Mouse (Mus musculus): ENCODE results near the gene Specc1l. TPM values are rescaled to one million over a fixed set of nuclear protein-coding genes. Genes with fewer than 3 reads are reported as not detected.

Specc1l gene
- polyA plus RNA-seq, 1 experiment from 2014 or later: 48.2 TPM

GRCm38 (mm10) chr10:75182151-75182774, 29.6 kb upstream of the Specc1l start:
- Histone ChIP-seq H3K9me3 (ENCODE audit: control insufficient read depth, low read length) (no peaks in the 10 kb centered on the region), H3K36me3 (ENCODE audit: control insufficient read depth, insufficient read depth, low read length) (peaks cover 24% of the 10 kb centered on the region), H3K9ac (ENCODE audit: low read length) (no peak overlapping the region), H3K4me3 (ENCODE audit: low read length) (no peak overlapping the region), H3K4me1 (replicated peaks; ENCODE audit: control insufficient read depth, insufficient read depth, low read length) (peaks cover 18% of the 10 kb centered on the region), H3K27me3 (ENCODE audit: control insufficient read depth, insufficient read depth, low read depth, low read length) (no peaks in the 10 kb centered on the region), H3K27ac (ENCODE audit: low read length) (0 out of 2 replicates have a peak overlapping the region, but pooled peaks have one; percentile 27), H3K4me2 (ENCODE audit: low read depth, low read length) (no peak overlapping the region)
- 22% methylated on average over 14 of the region's 14 CpGs for WGBS
- ATAC-seq (ENCODE audit: low read depth): peak; percentile 39

- H3K4me2 ChIP-seq (ENCODE audit: low read depth, low read length): no peak overlapping the region
- peaks cover 10% of the 10 kb centered on the region; the same call in 1 of the 2 replicates for H3K36me3 ChIP-seq (ENCODE audit: control insufficient read depth, insufficient read depth, low read length)
- H3K4me3 ChIP-seq (ENCODE audit: low read length): no peak overlapping the region
- H3K9ac ChIP-seq (ENCODE audit: low read length): no peak overlapping the region
- ATAC-seq (ENCODE audit: low read depth): no peak
- no peaks in the 10 kb centered on the region for H3K27me3 ChIP-seq (ENCODE audit: control insufficient read depth, insufficient read depth, low read depth, low read length)
- H3K27ac ChIP-seq (ENCODE audit: low read length): no peak overlapping the region
- peaks cover 20% of the 10 kb centered on the region for H3K4me1 ChIP-seq (replicated peaks; ENCODE audit: control insufficient read depth, insufficient read depth, low read length)
- H3K9me3 ChIP-seq (ENCODE audit: control insufficient read depth, low read length): no peaks in the 10 kb centered on the region
- WGBS: 84% methylated on average over 9 of the region's 9 CpGs
Measured at GRCm38 (mm10) chr10:75184826-75185225, 27.0 kb upstream of the Specc1l start.

GRCm38 (mm10) chr10:75186551-75186950, 25.3 kb upstream of the Specc1l start:
- H3K9me3 ChIP-seq (ENCODE audit: control insufficient read depth, low read length): no peaks in the 10 kb centered on the region

GRCm38 (mm10) chr10:75187366-75188056, 24.4 kb upstream of the Specc1l start:
- no peak overlapping the region for H3K4me2 ChIP-seq (ENCODE audit: low read depth, low read length)
- peak; percentile 88 for ATAC-seq (ENCODE audit: low read depth)
- H3K27me3 ChIP-seq (ENCODE audit: control insufficient read depth, insufficient read depth, low read depth, low read length): no peaks in the 10 kb centered on the region
- peaks cover 17% of the 10 kb centered on the region for H3K4me1 ChIP-seq (replicated peaks; ENCODE audit: control insufficient read depth, insufficient read depth, low read length)
- no peak overlapping the region for H3K4me3 ChIP-seq (ENCODE audit: low read length)
- H3K36me3 ChIP-seq (ENCODE audit: control insufficient read depth, insufficient read depth, low read length): peaks cover 2% of the 10 kb centered on the region; the same call in 1 of the 2 replicates
- 33% methylated on average over 8 of the region's 8 CpGs for WGBS
- H3K9me3 ChIP-seq (ENCODE audit: control insufficient read depth, low read length): no peaks in the 10 kb centered on the region
- peak overlapping the region; percentile 90 for H3K27ac ChIP-seq (ENCODE audit: low read length)
- H3K9ac ChIP-seq (ENCODE audit: low read length): no peak overlapping the region

More at GRCm38 (mm10) chr10:75186551-75186950, 25.3 kb upstream of the Specc1l start:
- Histone ChIP-seq H3K9ac (ENCODE audit: low read length) (no peak overlapping the region), H3K4me3 (ENCODE audit: low read length) (no peak overlapping the region), H3K36me3 (ENCODE audit: control insufficient read depth, insufficient read depth, low read length) (peaks cover 4% of the 10 kb centered on the region; the same call in 1 of the 2 replicates), H3K4me2 (ENCODE audit: low read depth, low read length) (peak overlapping the region; percentile 15; the same call in 1 of the 2 replicates), H3K27me3 (ENCODE audit: control insufficient read depth, insufficient read depth, low read depth, low read length) (no peaks in the 10 kb centered on the region), H3K4me1 (replicated peaks; ENCODE audit: control insufficient read depth, insufficient read depth, low read length) (peaks cover 20% of the 10 kb centered on the region), H3K27ac (ENCODE audit: low read length) (peak overlapping the region; percentile 90)
- WGBS: 16% methylated on average over 6 of the region's 6 CpGs
- peak; percentile 59 for ATAC-seq (ENCODE audit: low read depth)

- H3K36me3 ChIP-seq (ENCODE audit: control insufficient read depth, insufficient read depth, low read length): no peaks in the 10 kb centered on the region
- no peak overlapping the region for H3K4me2 ChIP-seq (ENCODE audit: low read depth, low read length)
- no peak overlapping the region for H3K27ac ChIP-seq (ENCODE audit: low read length)
- H3K27me3 ChIP-seq (ENCODE audit: control insufficient read depth, insufficient read depth, low read depth, low read length): no peaks in the 10 kb centered on the region
- peaks cover 5% of the 10 kb centered on the region; the same call in 1 of the 2 replicates for H3K9me3 ChIP-seq (ENCODE audit: control insufficient read depth, low read length)
- WGBS: 49% methylated on average over 7 of the region's 7 CpGs
- H3K4me1 ChIP-seq (replicated peaks; ENCODE audit: control insufficient read depth, insufficient read depth, low read length): peaks cover 8% of the 10 kb centered on the region
- no peak overlapping the region for H3K9ac ChIP-seq (ENCODE audit: low read length)
- H3K4me3 ChIP-seq (ENCODE audit: low read length): no peak overlapping the region
- ATAC-seq (ENCODE audit: low read depth): no peak
Measured at GRCm38 (mm10) chr10:75191647-75192046, 20.2 kb upstream of the Specc1l start.

- no peak for ATAC-seq (ENCODE audit: low read depth)
- peaks cover 3% of the 10 kb centered on the region; the same call in 1 of the 2 replicates for H3K4me1 ChIP-seq (replicated peaks; ENCODE audit: control insufficient read depth, insufficient read depth, low read length)
- no peaks in the 10 kb centered on the region for H3K27me3 ChIP-seq (ENCODE audit: control insufficient read depth, insufficient read depth, low read depth, low read length)
- H3K36me3 ChIP-seq (ENCODE audit: control insufficient read depth, insufficient read depth, low read length): no peaks in the 10 kb centered on the region
- no peak overlapping the region for H3K4me2 ChIP-seq (ENCODE audit: low read depth, low read length)
- 77% methylated on average over 1 of the region's 1 CpGs for WGBS
- H3K9ac ChIP-seq (ENCODE audit: low read length): no peak overlapping the region
- H3K27ac ChIP-seq (ENCODE audit: low read length): no peak overlapping the region
- peaks cover 3% of the 10 kb centered on the region; the same call in 1 of the 2 replicates for H3K9me3 ChIP-seq (ENCODE audit: control insufficient read depth, low read length)
- H3K4me3 ChIP-seq (ENCODE audit: low read length): no peak overlapping the region
Measured at GRCm38 (mm10) chr10:75197817-75198216, 14.1 kb upstream of the Specc1l start.

- no peaks in the 10 kb centered on the region for H3K27me3 ChIP-seq (ENCODE audit: control insufficient read depth, insufficient read depth, low read depth, low read length)
- H3K9ac ChIP-seq (ENCODE audit: low read length): no peak overlapping the region
- no peaks in the 10 kb centered on the region for H3K9me3 ChIP-seq (ENCODE audit: control insufficient read depth, low read length)
- H3K4me2 ChIP-seq (ENCODE audit: low read depth, low read length): no peak overlapping the region
- 55% methylated on average over 1 of the region's 1 CpGs for WGBS
- H3K27ac ChIP-seq (ENCODE audit: low read length): peak overlapping the region; percentile 78
- peaks cover 3% of the 10 kb centered on the region; the same call in 1 of the 2 replicates for H3K4me1 ChIP-seq (replicated peaks; ENCODE audit: control insufficient read depth, insufficient read depth, low read length)
- H3K36me3 ChIP-seq (ENCODE audit: control insufficient read depth, insufficient read depth, low read length): no peaks in the 10 kb centered on the region
- peak; percentile 96 for ATAC-seq (ENCODE audit: low read depth)
- H3K4me3 ChIP-seq (ENCODE audit: low read length): no peak overlapping the region
Measured at GRCm38 (mm10) chr10:75200733-75201132, 11.1 kb upstream of the Specc1l start.

- 78% methylated on average over 4 of the region's 4 CpGs for WGBS
Measured at GRCm38 (mm10) chr10:75206192-75206591, 5.7 kb upstream of the Specc1l start.

GRCm38 (mm10) chr10:75210841-75211240, 1.0 kb upstream of the Specc1l start:
- no peak overlapping the region for H3K4me3 ChIP-seq (ENCODE audit: low read length)
- peaks cover 9% of the 10 kb centered on the region; the same call in 1 of the 2 replicates for H3K4me1 ChIP-seq (replicated peaks; ENCODE audit: control insufficient read depth, insufficient read depth, low read length)
- no peaks in the 10 kb centered on the region for H3K9me3 ChIP-seq (ENCODE audit: control insufficient read depth, low read length)
- no peak overlapping the region for H3K27ac ChIP-seq (ENCODE audit: low read length)
- H3K27me3 ChIP-seq (ENCODE audit: control insufficient read depth, insufficient read depth, low read depth, low read length): no peaks in the 10 kb centered on the region
- no peak overlapping the region for H3K9ac ChIP-seq (ENCODE audit: low read length)
- H3K36me3 ChIP-seq (ENCODE audit: control insufficient read depth, insufficient read depth, low read length): no peaks in the 10 kb centered on the region
- ATAC-seq (ENCODE audit: low read depth): no peak
- no peak overlapping the region for H3K4me2 ChIP-seq (ENCODE audit: low read depth, low read length)
- 91% methylated on average over 3 of the region's 3 CpGs for WGBS

More at GRCm38 (mm10) chr10:75206192-75206591, 5.7 kb upstream of the Specc1l start:
- H3K4me2 ChIP-seq (ENCODE audit: low read depth, low read length): no peak overlapping the region
- no peak for ATAC-seq (ENCODE audit: low read depth)
- H3K9ac ChIP-seq (ENCODE audit: low read length): no peak overlapping the region
- H3K27me3 ChIP-seq (ENCODE audit: control insufficient read depth, insufficient read depth, low read depth, low read length): no peaks in the 10 kb centered on the region
- H3K4me3 ChIP-seq (ENCODE audit: low read length): no peak overlapping the region
- no peak overlapping the region for H3K27ac ChIP-seq (ENCODE audit: low read length)
- no peaks in the 10 kb centered on the region for H3K36me3 ChIP-seq (ENCODE audit: control insufficient read depth, insufficient read depth, low read length)
- peaks cover under 1% of the 10 kb centered on the region; the same call in 1 of the 2 replicates for H3K4me1 ChIP-seq (replicated peaks; ENCODE audit: control insufficient read depth, insufficient read depth, low read length)
- no peaks in the 10 kb centered on the region for H3K9me3 ChIP-seq (ENCODE audit: control insufficient read depth, low read length)

Measured in lung, embryonic 16.5 days (tissue).